Mouse (Mus musculus) CD4-positive, CD25-positive, alpha-beta regulatory T cell, adult 2 months (primary cell): ENCODE measurements around the gene S100a1.

Experiments used
- DNase-seq: peaks from one replicate; pipeline ENCODE4 v3.0.0-alpha.2; 2012; ENCODE audit warnings: low read depth, low spot score

The S100a1 gene

DNA sequence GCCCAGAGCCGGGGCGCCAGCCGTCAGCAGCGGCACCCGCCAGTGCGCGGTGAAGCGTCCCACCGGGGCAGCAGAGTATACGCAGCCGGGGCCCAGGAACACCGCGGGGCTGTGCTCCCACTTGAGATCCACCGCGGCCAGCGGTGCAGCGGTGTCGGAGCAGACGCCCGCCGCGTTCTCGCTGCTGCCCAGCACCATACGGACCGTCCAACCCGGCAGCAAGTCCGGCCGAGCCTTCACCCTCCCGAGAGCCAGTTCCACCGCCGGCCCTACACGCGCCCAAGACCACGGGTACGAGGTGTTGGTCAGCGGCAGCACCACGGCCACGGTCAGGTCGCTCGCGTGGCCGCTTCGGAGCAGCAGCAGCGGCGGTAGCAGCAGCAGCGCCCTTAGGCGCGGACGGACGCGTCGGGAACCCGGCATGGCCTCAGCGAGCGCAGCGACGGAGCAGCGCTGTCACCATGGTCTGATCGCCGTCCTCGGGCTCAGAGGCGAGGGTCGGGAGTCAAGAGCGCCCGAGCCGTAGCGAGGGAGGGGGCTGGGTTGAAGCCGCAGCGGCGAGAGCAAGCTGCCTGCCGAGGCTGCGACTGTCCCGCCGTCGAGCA, 49.0 kb downstream of the S100a1 start:
- peak; percentile 51 for DNase-seq

DNA sequence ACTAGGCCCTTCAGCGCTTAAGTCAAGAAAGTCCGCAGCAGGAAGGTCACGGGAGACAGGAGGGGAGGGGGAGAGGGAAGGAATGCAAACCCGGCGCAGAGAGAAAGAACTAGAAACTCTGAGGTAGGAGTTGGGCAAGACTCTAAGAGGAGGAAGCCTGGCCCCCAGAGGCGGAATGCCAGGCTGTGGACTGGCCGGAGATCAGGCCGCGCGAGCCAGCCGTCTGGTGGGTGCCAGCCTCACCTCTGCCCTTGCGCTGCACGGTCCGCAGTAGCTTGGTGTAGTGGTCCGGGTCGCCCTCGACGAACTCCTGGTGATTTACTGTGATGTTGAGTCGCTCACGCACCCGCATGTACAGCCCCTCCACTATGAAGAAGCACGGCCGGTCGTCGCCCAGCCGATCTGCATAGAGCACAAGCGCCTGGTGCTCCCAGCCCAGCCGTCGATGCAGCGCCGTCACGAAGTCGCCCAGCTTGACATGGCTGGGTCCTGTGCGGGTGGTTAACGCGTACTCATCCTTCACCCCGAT, 49.6 kb downstream of the S100a1 start:
- DNase-seq: no peak

GRCm38 (mm10) chr3:90462579-90462978, 51.6 kb downstream of the S100a1 start:
- DNase-seq: no peak

DNA sequence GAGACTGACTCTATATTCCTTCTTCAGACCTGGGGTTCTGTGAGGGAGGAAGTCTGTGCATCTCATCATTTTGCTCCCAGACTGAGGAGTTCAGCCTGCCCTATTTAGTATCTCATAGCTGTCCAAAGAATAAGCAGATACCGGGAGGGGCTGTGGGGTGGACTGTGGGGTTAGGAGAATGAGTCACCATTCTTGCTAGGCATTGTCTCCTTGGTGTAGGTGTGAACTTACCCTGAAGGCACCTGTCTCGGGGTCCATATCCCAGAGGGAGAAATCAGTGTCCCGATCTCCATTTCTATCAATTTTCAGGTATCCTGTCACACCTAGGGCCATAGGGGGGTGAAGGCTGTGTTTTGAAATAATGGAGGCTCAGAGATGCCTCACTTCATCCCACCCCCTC, 52.3 kb downstream of the S100a1 start:
- DNase-seq: no peak
